Mouse (Mus musculus) intestine, embryonic 14.5 days (tissue): ENCODE data around the gene Trim41. TPM values are rescaled to one million over a fixed set of nuclear protein-coding genes. Genes with fewer than 3 reads are reported as not detected.
"Not testable (repeated sequence)": the region's sequence is repeated elsewhere in the genome, so short reads cannot be mapped to it uniquely, and the experiment has no call there.

Experiments used
- ATAC-seq: fragments of 200-750 bp; cut with Nextera tagmentation; replicated peaks from 2 replicates; pipeline ENCODE4 v1.8.0; 2017; ENCODE audit warnings: low read depth, moderate number of reproducible peaks, moderate TSS enrichment, moderate library complexity; ENCODE audit not compliant: low FRiP score, low TSS enrichment
- DNase-seq: peaks from one replicate; pipeline ENCODE4 v3.0.0-alpha.2; 2018; ENCODE audit warnings: low spot score
- H3K27ac ChIP-seq: fragments of 300-500 bp; sonication (generic); 2 replicates; pipeline ENCODE4 v1.5.1; 2014; ENCODE audit warnings: low read depth, mild to moderate bottlenecking, control low read depth
- H3K27me3 ChIP-seq: fragments of 300-500 bp; sonication (generic); replicated peaks from 2 replicates; pipeline ENCODE4 v1.6.1; 2014; ENCODE audit warnings: low read length, control low read depth; ENCODE audit not compliant: control insufficient read depth, insufficient read depth
- H3K36me3 ChIP-seq: fragments of 300-500 bp; sonication (generic); 2 replicates; pipeline ENCODE4 v1.6.1; 2014; ENCODE audit warnings: low read length, control low read depth; ENCODE audit not compliant: control insufficient read depth, insufficient read depth
- H3K4me1 ChIP-seq: fragments of 300-500 bp; sonication (generic); replicated peaks from 2 replicates; pipeline ENCODE4 v1.6.1; 2014; ENCODE audit warnings: low read length, control low read depth, mixed read lengths; ENCODE audit not compliant: control insufficient read depth, insufficient read depth
- H3K4me2 ChIP-seq: fragments of 300-500 bp; sonication (generic); 2 replicates; pipeline ENCODE4 v1.6.1; 2014; ENCODE audit warnings: low read length
- H3K4me3 ChIP-seq: fragments of 300-500 bp; sonication (generic); 2 replicates; pipeline ENCODE4 v1.5.1; 2014; ENCODE audit warnings: low read depth, low read length, control low read depth, mixed read lengths
- H3K9ac ChIP-seq: fragments of 300-500 bp; sonication (generic); 2 replicates; pipeline ENCODE4 v1.6.1; 2014; ENCODE audit warnings: mild to moderate bottlenecking, low read length
- H3K9me3 ChIP-seq: fragments of 300-500 bp; sonication (generic); 2 replicates; pipeline ENCODE4 v1.6.1; 2016; ENCODE audit warnings: low read length, control low read depth; ENCODE audit not compliant: control insufficient read depth
- WGBS: fragments of 180-500 bp; shearing (Covaris S2); extraction: QIAGEN DNeasy Blood & Tissue Kit; methylation state at CpG from one replicate; pipeline ENCODE4 v1.1.7; 2014; 5-methylcytosine and 5-hydroxymethylcytosine counted together
- polyA plus RNA-seq: library from polyadenylated mRNA; unstranded; fragments of >200 nt; fragmentation: Nextera tagmentation; extraction: Ambion mirVana; gene quantifications from 2 replicates; pipeline ENCODE4 v1.2.1, GENCODE M21; 2014

Gene Trim41
- polyA plus RNA-seq, 1 experiment from 2014 or later, result 5.0 TPM

DNA sequence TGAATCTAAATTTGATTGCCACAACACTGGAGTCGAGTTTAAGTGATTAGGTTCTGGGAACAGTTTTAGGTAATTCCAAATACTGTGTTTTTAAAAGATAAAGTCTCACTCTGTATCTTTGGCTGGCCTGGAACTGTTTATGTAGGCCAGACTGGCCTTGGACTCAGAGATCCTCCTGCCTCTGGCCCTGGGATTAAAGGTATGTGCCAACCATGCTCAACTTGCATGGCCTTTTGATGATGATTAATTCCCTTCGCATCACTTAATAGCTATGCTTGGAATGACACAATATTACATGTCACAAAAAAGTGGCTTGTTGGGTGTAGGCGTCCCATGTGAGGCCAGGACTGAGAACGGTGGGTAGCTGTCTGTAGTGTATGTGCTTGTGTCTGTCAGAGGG lies 35.0 kb upstream of the Trim41 start:
- H3K9ac ChIP-seq, result no peak overlapping the region
- no peak overlapping the region for H3K4me3 ChIP-seq
- WGBS, result 78% methylated on average over 4 of the region's 4 CpGs
- no peak overlapping the region for H3K27ac ChIP-seq
- no peak overlapping the region; the same call in 1 of the 2 replicates for H3K4me2 ChIP-seq
- 0 out of 2 replicates have a peak, but pooled peaks cover 2% of the 10 kb centered on the region for H3K9me3 ChIP-seq
- peaks cover 12% of the 10 kb centered on the region; the same call in 1 of the 2 replicates for H3K4me1 ChIP-seq
- no peaks in the 10 kb centered on the region for H3K36me3 ChIP-seq
- no peak for ATAC-seq
- H3K27me3 ChIP-seq, result 0 out of 2 replicates have a peak, but pooled peaks cover 5% of the 10 kb centered on the region
- no peak for DNase-seq

GRCm38 (mm10) chr11:48851270-48851995 lies 34.3 kb upstream of the Trim41 start:
- ATAC-seq (no peak), DNase-seq (no peak)
- no peaks in the 10 kb centered on the region for H3K36me3 ChIP-seq
- H3K27ac ChIP-seq, result no peak overlapping the region
- WGBS, result 83% methylated on average over 4 of the region's 4 CpGs
- 0 out of 2 replicates have a peak, but pooled peaks cover 2% of the 10 kb centered on the region for H3K9me3 ChIP-seq
- no peak overlapping the region for H3K4me2 ChIP-seq
- H3K9ac ChIP-seq, result no peak overlapping the region
- 0 out of 2 replicates have a peak, but pooled peaks cover 5% of the 10 kb centered on the region for H3K27me3 ChIP-seq
- no peak overlapping the region for H3K4me3 ChIP-seq
- H3K4me1 ChIP-seq, result peaks cover 12% of the 10 kb centered on the region; the same call in 1 of the 2 replicates

DNA sequence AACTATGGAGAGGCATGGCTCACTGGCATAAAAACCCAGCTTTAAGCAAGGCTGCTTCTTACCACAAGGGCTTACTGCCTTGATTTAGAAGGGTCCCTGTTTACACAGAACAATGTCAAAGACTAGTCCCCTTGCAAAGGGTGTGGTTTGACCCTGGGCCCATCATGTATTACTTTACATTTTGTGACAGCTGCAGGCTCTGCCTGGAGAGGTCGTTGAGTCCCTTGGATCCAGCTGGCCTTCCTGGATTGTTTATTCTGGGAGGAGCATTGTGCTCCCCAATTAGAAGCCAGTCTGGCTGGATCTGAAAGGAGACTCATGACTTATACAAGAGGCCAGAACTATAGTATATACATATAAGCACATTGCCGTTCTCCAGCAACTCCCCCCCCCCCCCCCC lies 33.1 kb upstream of the Trim41 start:
- 0 out of 2 replicates have a peak, but pooled peaks cover 5% of the 10 kb centered on the region for H3K27me3 ChIP-seq
- peaks cover 12% of the 10 kb centered on the region; the same call in 1 of the 2 replicates for H3K4me1 ChIP-seq
- H3K36me3 ChIP-seq, result no peaks in the 10 kb centered on the region
- ATAC-seq, result no peak
- H3K4me2 ChIP-seq, result no peak overlapping the region
- H3K4me3 ChIP-seq, result no peak overlapping the region
- H3K9ac ChIP-seq, result no peak overlapping the region
- DNase-seq, result no peak
- H3K9me3 ChIP-seq, result 0 out of 2 replicates have a peak, but pooled peaks cover 2% of the 10 kb centered on the region
- 36% methylated on average over 2 of the region's 2 CpGs for WGBS
- H3K27ac ChIP-seq, result no peak overlapping the region

GRCm38 (mm10) chr11:48846881-48847280 lies 29.7 kb upstream of the Trim41 start:
- no peak overlapping the region for H3K4me2 ChIP-seq
- no peak overlapping the region for H3K4me3 ChIP-seq
- no peaks in the 10 kb centered on the region for H3K36me3 ChIP-seq
- 66% methylated on average over 5 of the region's 5 CpGs for WGBS
- no peaks in the 10 kb centered on the region for H3K4me1 ChIP-seq
- H3K9me3 ChIP-seq, result 0 out of 2 replicates have a peak, but pooled peaks cover 2% of the 10 kb centered on the region
- ATAC-seq (no peak), DNase-seq (no peak)
- H3K9ac ChIP-seq, result no peak overlapping the region
- H3K27me3 ChIP-seq, result 0 out of 2 replicates have a peak, but pooled peaks cover 5% of the 10 kb centered on the region
- no peak overlapping the region for H3K27ac ChIP-seq

GRCm38 (mm10) chr11:48846362-48846761 lies 29.2 kb upstream of the Trim41 start:
- DNase-seq, H3K27ac ChIP-seq, H3K36me3 ChIP-seq, H3K4me2 ChIP-seq, H3K9me3 ChIP-seq, ATAC-seq, H3K4me1 ChIP-seq, H3K9ac ChIP-seq, H3K4me3 ChIP-seq, H3K27me3 ChIP-seq: not testable (repeated sequence)
- WGBS, result 86% methylated on average over 2 of the region's 2 CpGs

DNA sequence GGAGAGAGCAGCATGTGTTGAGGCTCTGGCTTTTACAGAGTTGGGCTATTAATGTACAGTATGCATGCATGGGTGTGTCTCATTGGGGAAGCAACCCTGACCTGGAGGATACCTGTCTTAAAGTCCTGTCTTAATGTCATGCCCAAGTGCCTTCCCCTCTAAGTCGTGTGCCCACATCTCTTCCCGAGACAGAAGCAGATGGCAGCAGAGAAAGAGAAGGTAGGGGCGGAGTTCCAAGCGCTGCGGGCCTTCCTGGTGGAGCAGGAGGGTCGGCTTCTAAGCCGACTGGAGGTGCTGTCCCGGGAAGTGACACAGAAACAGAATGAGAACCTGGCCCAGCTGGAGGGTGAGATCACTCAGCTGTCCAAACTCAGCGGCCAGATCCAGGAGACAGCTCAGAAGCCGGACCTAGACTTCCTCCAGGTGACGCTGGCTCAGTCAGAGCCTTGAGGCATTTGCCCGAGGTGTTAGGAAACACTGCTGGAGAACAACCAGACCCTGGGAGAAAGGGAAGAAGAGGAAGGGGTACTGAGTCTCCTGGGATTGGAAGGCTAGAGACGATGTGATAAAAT lies 28.2 kb upstream of the Trim41 start:
- 0 out of 2 replicates have a peak, but pooled peaks cover 5% of the 10 kb centered on the region for H3K27me3 ChIP-seq
- H3K27ac ChIP-seq, result no peak overlapping the region
- H3K9me3 ChIP-seq, result no peaks in the 10 kb centered on the region
- no peaks in the 10 kb centered on the region for H3K4me1 ChIP-seq
- no peak for DNase-seq
- WGBS, result 32% methylated on average over 13 of the region's 13 CpGs
- no peak for ATAC-seq
- no peak overlapping the region for H3K4me3 ChIP-seq
- no peak overlapping the region for H3K9ac ChIP-seq
- H3K4me2 ChIP-seq, result no peak overlapping the region
- H3K36me3 ChIP-seq, result no peaks in the 10 kb centered on the region

- Histone ChIP-seq H3K4me1 (no peaks in the 10 kb centered on the region), H3K36me3 (no peaks in the 10 kb centered on the region), H3K27ac (no peak overlapping the region), H3K4me2 (no peak overlapping the region), H3K9me3 (no peaks in the 10 kb centered on the region), H3K9ac (no peak overlapping the region), H3K4me3 (no peak overlapping the region), H3K27me3 (no peaks in the 10 kb centered on the region)
- ATAC-seq (no peak), DNase-seq (no peak)
- WGBS, result 56% methylated on average over 6 of the region's 6 CpGs
Measured at GRCm38 (mm10) chr11:48844309-48844708, 27.2 kb upstream of the Trim41 start.

GRCm38 (mm10) chr11:48843202-48843601 lies 26.0 kb upstream of the Trim41 start:
- H3K27ac ChIP-seq, result no peak overlapping the region
- no peak for ATAC-seq

More at GRCm38 (mm10) chr11:48843202-48843601, 26.0 kb upstream of the Trim41 start:
- Histone ChIP-seq H3K4me1 (peaks cover 5% of the 10 kb centered on the region; the same call in 1 of the 2 replicates), H3K9ac (no peak overlapping the region), H3K27me3 (no peaks in the 10 kb centered on the region), H3K9me3 (no peaks in the 10 kb centered on the region), H3K4me3 (no peak overlapping the region), H3K4me2 (no peak overlapping the region), H3K36me3 (no peaks in the 10 kb centered on the region)
- WGBS, result 63% methylated on average over 11 of the region's 11 CpGs
- no peak for DNase-seq
